Mouse (Mus musculus) right cerebral cortex, postnatal 25 days (tissue): Measurements from ENCODE around the gene Kctd8.
"Not testable (repeated sequence)": the region's sequence is repeated elsewhere in the genome, so short reads cannot be mapped to it uniquely, and the experiment has no call there.

Experiments
- DNase-seq: peaks from one replicate; pipeline ENCODE4 v3.0.0; 2022

Kctd8 gene

DNA sequence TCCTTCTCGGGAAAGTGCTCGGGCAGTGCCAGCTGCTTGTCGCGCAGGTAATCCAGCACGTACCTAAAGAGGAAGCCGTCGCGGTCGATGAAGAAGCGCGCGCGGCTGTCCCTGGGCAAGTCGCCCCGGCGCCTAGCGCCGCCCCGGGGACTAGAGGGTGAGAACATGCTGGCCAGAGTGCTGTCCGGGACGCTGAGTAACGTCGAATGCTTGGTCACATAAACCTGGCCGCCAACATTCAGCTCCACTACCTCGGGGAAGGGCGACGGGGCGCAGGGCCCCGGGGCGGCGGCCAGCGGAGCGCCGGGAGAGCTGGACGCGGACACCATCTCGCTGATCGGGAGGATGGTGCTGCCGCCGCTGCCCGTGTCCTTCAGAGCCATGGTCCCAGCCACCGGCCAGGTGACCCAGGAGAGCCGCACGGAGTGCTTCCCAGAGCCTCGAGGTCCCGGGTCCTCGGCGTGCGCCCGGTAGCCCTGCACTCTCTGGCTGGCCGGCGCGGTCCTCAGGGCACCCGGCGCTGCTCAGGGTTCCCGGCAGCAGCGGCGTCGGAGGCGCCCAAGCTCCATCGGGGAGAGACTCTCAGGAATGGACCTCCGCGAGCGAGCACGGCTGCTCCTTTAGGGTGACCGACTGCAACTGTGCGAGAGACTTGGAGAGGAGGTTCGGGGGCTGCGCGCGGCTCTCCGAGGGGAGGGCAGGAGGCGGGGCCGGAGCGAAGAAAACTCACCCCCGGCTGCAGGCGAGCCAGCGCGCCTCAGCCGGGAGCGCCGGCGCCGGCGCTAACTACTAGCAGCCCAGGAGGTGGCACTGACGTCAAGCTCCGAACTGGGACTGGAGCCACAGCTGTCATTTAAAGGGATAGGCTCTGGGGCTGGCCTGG lies at the start of gene Kctd8:
Gene Kctd8 (minus strand): TSS at position 761 of the 883 bp plus-strand sequence.
- peak; percentile 69 for DNase-seq

DNA sequence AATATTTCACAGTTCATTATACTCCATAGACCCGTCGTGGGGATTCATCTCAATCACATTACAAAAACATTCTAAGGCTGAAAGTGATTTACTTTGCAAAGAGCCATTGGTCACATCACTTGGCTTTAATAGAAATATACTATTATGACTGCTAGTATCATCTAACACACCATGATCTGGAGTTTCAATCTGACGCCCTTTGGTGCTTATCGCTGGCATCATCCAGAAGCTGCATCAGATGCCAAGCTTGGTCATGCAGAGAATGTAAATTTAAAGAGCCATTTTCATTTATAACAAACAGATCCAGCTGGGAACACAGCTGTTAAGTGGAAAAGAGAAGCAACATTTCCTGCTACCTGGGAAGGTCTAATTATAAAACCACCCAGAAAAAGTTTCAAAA lies 37.6 kb upstream of the Kctd8 start:
- DNase-seq = no peak

DNA sequence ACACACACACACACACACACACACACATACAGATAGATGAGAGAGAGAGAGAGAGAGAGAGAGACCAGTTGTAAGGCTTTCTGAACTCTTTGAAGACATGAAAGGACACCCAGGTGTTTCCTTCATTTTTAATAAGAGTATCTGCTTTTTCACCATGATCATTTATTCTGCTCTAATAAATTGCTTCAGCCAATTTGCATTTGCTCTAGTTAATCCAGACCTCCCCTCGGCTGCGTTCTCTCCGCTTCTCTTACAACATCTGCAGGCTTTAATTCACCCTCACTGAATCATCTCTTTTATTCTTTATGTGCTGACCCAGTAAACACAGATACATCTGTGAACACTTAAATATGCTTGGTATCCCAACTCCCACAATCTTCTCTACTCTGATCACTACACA lies 9.1 kb upstream of the Kctd8 start:
- DNase-seq = no peak

DNA sequence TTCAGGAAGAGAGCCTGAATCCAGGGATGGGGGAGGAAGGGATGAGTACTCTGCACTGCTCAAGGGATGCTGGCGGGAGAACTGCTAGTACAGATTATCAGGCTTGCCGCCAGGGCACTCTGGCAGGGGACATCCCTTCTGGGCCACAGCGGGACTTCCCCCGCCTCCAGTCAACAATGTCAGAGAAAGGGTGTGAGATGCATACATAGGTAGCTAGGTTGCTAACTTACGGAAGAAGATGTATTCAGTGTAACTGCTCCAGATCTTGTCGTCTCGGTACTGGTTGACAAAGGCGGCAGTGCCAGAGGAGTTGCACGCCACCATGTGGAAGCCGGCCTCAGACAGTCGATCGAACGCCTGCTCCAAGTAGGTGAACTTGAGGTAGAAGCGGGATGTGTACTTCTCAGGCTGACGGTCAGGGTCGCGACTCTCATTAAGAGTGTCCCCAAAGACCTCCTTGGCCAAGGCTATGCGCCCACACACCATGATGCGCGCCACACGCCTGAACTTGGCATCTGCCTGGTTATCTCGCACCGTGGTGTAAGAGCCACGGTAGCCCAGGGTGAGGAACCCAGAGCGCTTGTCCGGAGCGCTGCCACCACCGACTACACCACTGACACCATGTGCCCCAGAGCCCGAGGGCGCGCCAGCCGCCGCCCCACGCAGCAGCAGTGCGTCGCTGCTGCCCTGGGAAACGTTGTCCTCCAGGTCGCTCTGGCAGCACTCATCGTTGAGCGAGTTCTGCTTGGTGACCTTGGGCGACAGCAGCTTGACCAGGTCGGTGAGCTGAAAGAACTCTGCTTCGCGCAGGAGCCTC lies 1.2 kb downstream of the Kctd8 start:
- DNase-seq = peak; percentile 60

DNA sequence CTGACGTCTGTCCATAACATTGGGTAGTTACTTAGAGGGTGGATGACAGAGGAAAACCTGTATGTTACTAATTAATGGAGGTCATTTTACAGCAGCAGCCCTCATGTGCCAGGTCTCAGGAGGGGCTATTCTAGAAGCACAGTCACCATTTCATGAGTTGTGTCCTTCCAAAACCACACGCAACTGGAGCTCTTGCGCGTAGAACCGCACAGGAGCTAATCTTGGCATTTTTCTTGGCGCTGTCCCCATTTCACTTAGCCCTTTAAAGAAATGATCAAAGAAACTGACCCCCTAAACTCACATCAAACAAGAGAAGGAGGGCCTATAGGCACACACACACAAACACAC lies 1.9 kb downstream of the Kctd8 start:
- DNase-seq = peak; percentile 4

DNA sequence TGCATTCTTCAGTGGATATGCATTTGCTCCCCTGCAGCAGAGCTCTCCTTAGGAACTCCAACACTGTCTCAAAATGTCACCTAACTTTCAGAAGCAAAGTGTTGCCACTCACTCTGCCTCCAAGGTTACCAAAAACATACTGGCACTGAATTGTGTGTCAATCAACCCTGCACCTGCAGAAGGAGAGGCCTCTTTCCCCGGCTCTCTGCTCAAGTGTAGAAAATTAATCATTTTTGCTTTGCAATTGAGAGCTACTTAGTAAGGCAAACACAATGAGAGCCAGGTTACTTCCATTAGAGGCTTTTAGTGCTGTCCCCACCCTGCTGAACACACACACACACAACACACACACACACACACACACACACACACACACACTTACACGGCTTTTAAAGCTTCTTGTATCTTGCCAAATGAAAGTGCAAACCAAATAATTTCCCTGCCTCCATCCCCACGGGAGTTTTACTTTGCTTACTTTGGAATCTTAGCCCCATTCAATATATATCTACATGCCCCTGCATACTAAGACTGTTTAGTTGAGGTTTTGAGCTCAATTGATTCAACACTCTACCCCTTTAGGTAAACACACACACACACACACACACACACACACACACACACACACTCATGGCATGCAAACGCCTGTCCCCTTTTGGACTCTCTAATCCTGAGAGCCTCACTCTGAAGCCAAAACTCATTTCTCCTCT lies 2.4 kb downstream of the Kctd8 start:
- DNase-seq = no peak

DNA sequence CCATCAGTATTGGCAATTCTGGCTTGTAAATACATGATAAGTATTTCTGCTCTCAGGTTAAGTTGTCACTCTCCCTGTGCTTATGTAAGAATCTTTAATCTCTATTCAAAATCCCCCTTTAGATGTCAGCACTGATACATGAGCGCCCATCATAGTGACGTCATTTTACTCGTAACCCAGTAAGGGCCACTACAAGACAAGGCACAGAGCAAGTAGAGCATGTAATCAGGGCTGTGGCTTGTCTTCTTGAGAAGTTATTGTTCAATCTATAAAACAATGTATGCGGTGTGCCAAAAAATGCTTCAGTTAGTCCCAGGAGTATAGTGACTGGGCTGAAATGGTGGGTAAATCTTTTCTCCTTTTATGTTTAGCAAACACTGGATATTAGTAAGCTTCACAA lies 13.9 kb downstream of the Kctd8 start:
- no peak for DNase-seq

DNA sequence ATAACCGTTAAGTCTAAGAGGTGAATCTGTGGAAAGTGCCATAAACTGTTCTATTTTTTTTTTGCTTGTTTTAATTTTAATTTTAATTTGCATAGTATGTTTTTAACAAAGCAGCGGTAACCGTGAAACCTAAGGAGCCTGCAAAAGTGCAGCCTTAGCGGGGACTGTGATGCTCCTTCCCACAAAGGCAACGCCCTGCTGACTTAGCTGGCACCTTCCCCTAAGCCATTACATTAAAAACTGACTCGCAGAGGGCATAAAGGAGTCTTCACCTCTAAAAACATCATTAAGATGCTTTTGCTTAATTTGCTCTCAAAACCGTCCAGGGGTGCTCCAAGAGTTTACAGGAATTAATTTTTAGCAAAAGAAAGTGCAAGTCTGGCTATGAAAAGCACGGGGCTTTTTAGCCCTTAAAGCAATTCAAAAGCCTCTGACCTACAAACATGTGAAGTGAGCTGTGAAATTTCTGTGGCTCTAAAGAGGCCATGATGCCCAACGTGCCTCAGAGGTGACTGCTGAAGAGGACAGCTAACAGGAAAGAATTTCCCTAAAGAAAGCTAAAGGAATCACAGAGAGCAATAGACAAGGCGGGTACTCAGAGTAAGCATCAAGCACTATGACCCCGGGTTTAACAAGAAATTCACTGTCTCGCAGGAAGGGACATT lies 16.8 kb downstream of the Kctd8 start:
- no peak for DNase-seq

DNA sequence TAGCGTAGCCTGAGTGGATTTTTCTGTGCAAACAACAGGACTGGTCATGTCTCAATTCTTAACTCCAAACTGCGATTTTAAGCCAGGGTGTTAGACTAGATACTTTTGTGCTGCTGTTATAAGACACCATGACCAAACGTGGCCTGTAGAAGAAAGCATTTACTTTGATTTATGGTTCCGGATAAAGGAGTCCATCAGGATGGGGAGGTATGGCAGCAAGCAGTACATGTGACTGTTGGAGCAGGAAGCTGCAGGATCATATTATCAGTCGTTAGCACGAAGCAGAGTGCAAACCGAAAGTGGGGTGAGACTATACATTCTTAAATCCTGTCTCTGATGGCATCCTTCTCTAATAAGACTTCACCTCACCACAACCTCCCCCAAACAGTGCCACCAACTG lies 28.9 kb downstream of the Kctd8 start:
- no peak for DNase-seq

DNA sequence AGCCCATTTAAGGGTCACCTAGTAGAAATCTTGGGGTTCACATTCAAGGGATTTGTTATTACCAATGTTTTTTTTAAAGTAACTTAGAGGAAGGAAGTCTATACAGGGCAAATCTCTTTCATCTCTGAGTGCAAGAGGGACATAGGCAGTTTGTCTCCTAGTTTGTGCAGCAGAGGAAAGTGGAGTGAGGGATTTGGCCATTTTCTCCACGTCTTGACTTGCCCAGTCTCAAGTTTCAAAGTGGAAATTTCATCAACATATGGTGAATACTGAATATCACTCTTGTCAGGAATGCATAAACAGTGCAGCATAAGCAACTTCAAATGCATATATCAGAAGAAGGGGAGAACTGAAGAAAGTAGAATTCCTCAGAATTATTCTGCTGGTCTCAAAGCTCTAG lies 39.8 kb downstream of the Kctd8 start:
- no peak for DNase-seq

DNA sequence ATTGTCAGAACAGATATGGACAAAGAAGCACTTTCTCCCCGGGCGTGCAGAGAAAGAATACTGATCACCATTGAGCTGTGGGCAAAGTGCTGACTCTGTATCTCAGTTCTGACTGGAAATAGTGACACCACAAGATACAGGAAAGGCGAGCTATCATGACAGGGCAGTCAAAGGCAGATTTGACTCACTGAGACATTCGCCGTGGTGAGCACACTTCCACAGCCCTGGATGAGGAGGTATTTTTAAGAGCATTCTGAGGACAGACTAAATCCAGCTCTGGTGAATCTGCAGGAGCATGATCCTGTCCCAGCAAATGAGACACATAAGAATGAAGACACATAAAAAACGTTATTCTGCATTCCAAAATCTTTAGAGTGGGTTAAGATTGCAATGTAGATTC lies 49.1 kb downstream of the Kctd8 start:
- DNase-seq = no peak

DNA sequence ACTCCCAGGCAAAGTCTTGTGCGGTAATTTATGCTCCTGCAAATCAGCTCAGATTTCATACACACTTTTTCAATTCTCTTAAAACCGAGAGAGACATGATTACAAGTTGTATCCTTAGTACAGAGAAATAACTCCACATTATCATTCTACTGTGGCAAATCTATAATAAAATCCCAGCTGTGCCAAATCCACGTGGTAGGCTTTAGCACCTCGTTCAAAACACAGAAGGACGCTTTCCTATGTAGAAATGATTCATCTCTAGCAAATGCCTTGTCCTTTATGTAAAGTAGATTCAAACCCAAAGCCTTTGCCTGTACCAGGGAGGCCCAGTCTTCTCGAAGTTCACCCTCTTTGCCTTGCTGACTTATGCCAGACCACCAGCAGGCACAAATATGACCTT lies 57.1 kb downstream of the Kctd8 start:
- DNase-seq = peak; percentile 4

DNA sequence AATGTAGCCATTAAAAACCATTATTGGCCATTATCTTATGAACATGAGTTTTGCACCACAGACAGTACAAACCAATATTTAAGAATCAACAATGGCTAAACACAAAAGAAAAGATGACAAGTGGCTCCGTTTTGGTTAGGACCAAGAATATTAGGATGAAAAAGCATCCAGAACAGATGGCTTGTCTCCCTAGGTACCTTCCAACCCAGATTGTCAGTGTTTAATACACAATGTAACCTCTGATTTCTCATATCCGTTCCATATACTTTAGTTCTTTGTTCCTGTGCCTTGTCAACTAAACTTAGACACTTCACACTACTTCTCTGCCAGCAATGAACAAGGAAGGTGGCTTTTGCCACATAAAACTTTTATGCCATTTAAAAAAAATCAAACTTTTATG lies 89.1 kb downstream of the Kctd8 start:
- no peak for DNase-seq

DNA sequence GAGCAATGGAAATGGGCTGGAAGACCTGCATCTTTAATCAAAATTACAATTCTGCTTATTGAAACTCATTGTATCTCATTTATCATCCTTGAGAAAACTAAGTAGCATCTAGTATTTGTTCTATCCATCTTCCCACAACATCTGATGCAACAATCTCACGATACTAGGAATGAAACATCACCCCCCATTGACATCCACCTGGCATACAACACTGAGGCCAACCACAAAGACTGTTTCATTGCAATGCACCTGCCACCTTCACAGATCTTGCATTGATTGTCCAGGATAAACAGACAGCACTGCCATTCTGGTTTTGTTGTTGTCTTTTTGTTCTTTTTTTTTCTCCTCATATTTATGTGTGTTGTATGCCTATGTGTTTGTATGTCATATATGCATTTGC lies 99.5 kb downstream of the Kctd8 start:
- DNase-seq = no peak

DNA sequence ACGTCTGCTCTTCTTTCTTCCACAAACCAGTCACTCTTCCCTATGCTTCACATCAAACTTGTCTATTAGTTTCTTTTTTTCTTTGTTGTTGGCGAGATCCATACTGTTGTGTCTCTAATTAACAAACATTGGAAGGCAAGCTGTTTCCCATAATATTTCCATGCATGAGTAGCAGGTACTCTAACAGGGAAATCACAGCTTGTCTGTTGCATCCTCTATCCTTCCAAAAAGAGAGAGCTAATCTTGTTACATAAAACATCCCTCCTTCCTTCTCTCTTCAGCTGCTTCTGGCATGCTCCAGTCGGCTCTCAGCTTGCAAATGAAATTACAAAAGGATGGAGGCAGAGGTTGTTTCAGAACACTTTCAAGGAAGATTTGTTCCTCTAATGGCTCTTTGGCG lies 107.9 kb downstream of the Kctd8 start:
- DNase-seq = no peak

DNA sequence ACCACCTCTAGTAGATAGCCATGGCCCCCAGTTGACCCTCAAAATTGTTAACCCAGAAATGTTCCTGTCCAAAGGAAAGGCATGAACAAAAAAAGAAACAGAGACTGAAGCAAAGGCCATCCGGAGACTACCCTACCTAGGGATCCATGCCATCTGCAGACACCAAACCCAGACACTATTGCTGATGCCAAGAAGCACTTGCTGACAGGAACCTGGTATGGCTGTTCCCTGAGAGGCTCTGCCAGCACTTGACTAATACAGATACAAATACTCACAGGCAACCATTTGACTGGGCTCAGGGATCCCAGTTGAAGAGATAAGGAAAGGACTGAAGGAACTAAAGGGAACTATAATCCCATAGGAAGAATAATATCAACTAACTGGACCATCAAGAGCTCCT lies 109.8 kb downstream of the Kctd8 start:
- not testable (repeated sequence) for DNase-seq

DNA sequence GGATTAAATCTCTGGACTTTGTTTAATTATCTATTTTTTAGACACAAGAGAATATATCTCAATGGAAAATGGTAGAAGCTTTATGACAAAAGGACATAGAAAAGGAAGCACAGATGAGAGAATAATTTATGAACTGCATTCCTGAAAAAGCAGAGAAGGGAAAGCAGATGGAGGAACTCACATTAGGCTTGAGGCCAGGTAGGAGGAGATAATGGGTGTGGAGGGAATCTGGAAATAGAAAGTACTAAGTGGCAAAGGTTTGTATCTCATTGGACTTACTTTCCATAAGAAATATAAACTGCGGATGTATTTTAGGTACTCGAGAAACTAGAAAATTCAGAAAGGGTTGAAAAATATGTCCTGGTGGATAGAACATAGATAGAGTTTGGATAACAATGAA lies 114.3 kb downstream of the Kctd8 start:
- no peak for DNase-seq

DNA sequence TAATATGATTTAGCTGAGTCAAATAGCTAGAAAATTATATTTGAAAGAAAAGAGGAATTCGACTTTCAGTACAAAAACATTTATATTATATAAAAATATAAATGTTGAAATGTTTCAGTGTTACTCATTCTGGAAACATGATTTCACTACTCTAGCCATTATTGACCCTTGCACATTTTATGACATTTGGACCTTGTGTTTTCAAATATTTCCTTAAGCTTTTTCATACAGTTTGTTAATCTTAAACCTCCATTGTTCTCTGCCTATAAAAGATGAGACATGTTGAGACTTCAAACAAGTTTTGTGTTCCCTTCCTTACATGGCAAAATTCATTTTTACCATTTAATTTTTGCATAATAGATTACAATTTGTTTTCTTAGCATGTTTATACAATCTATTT lies 118.9 kb downstream of the Kctd8 start:
- DNase-seq = no peak

DNA sequence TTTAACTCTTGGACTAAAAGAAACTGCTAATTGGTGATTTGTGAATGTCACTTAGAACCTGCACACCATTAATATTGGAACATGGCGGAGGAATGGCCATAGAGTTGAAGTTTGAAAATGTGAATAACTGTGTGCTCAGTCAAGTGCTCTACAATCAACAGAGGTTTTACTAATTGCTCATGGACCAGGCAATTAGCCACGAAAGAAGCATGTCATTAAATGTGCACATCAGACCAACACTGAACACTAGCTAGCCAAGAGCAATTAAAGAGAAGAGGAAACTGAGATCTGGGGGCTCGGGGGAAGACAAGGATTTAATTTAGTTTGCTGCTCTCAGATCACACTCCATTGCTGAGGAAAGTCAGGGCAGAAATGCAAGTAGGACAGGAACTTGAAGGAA lies 126.3 kb downstream of the Kctd8 start:
- DNase-seq = no peak

DNA sequence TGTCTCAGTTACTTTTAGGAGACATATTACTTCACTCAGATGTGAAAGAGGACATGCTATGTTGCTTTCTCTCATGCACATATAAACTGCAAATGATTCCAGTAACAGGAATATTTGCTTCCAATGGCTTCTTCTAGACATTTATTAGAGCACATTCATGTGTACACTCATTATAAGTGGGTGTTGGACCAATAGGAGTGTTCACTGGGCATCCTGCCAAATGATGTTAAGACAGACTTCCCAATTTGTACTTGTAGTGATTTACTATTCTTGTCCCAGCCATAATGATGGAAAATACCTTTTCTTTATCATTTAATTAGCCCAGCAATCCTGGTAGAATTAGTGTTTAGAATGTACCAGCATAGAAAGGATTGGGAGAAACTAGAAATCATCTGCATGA lies 132.1 kb downstream of the Kctd8 start:
- no peak for DNase-seq

DNA sequence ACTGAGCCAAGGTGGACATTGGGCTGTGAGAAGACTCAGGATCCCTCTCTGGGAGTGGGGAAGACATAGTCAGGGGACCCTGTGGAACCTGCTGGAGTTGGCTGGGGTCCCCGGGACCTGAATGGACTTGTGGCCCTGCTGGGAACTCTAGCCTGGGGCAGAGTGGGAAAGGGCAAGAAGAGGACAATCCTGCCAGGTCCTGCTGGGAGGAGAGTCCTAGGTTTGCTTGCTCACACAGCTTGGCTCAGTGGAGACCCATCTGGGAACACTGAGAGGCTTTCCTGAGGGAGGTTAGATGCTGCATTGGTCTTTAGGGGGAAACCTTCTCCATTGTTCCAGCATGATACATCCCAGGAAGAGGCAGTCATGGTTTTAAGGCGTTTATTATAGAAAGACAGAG lies 133.8 kb downstream of the Kctd8 start:
- no peak for DNase-seq

DNA sequence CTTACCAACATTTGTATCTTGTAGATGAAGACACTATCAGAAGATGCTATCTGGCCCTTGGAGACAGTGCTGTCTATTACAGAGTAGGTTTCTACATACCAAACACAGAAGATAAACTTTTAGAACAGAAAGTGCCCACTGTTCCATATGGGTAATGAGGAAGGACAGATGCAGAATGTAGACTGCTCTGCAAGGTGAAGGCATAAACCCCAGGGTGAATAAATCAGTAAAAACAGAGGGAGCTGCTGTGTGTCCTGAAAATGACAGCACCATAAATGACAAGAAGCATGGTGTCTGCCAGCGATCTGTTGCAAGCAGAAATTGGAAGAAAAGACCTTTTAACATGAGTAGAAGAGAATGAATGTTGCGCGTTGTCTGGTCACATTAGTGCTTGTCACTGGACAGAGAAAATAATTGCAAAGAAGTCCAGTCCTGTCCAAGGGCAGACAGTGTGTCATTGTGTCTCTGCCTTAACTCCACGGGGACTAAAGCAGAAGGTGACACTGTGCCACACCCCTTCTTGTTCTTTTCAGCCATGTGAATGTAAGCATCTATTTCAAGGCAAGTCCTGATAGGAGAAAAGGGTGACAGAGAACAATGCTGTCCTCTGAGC lies 181.5 kb downstream of the Kctd8 start:
- DNase-seq = no peak

DNA sequence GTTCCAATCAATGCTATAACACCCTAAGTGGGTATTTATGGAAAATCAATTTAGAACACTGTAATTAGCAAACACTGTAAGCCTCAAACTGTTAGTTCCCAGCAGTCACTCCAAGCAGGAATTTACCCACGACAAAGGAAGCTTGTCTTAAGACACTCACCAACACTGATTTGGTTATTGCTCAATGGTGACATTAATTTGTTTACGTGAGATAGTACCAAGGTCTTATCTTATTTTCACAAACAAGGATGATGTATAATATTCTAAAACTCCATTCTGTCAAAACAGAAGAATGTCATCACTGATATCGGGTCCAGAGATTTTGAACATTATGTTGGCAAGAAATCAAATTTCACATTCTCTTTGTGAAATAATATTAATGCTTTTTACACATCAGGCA lies 185.0 kb downstream of the Kctd8 start:
- no peak for DNase-seq
